In the genomic region with DNA sequence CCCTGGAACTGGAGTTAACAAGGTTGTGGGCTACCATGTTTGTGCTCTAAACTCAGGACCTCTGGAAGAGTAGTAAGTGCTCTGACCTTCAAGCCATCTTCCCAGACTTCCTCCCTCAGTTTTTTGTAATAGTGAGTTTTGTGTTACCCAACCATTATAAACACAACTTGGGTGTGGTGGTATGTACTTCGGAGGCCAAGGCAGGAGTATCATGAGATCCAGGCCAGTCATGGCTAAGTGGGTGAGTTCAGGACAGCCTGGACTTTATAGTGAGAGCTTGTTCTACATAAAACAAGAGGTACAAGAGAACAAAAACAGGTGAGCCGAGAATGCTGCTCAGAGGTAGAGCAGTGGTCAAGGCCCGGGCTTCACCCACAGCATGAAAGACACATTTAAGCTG, we compare ENCODE assay signal across 19 mouse cellular contexts. TPM values are rescaled to one million over a fixed set of nuclear protein-coding genes. Genes with fewer than 3 reads are reported as not detected.
DNase-seq lines count a peak whose midpoint lies in the region; TF ChIP-seq lines count a peak whose summit lies in the region.
"Had no signal": no experiment of that assay in that cellular context is flagged by ENCODE, and none has a peak within 500 bp of the region (broad histone marks: within the 10 kb centered on the region; RNA-seq: fewer than 3 reads in every experiment).

No protein-coding gene starts in this region.

- H3K4me1 ChIP-seq in kidney, adult 2 months (ENCODE audit: control insufficient read depth, insufficient read depth, low read length): peaks cover 56% of the 10 kb centered on the region
- H3K4me1 ChIP-seq in bone marrow macrophage, adult 2 months (ENCODE audit: control insufficient read depth, insufficient read depth, low read length): peaks cover 60% of the 10 kb centered on the region

- no peak for DNase-seq in gastrocnemius, adult 2 months
- DNase-seq in gastrocnemius, postnatal 14 days: no peak
- DNase-seq in kidney, adult 2 months: no peak
- no peak for DNase-seq in kidney, adult 9 months
- DNase-seq in lung, postnatal 25 days (ENCODE audit: low spot score): peak; percentile 55
- no peak for DNase-seq in lung, postnatal 14 days
- DNase-seq in thymus, postnatal 36 days: no peak
- DNase-seq: adrenal gland, postnatal 14 days; cerebellum, adult 18-20 months; cerebellum, adult 9-11 months; cerebellum, postnatal 36 days; gastrocnemius, postnatal 25 days; heart, postnatal 36 days had no signal

- 78% methylated on average over 3 of the region's 3 CpGs for WGBS in kidney, adult 2 months

- no peaks in the 10 kb centered on the region for H3K27me3 ChIP-seq in kidney, adult 2 months (replicated peaks; ENCODE audit: control insufficient read depth, insufficient read depth, low read length)
- H3K27me3 ChIP-seq: embryonic facial prominence, embryonic 13.5 days; forebrain, embryonic 12.5 days; hindbrain, embryonic 12.5 days; Patski had no signal

- no peak for TF ChIP-seq CTCF in gastrocnemius, adult 2 months (IDR thresholded peaks at IDR 0.05)
- no peak for TF ChIP-seq CTCF in kidney, adult 2 months (conservative IDR thresholded peaks at IDR 0.05; ENCODE audit: insufficient read depth, insufficient read length, low read depth, low read length)
- no peak for TF ChIP-seq CTCF in bone marrow macrophage, adult 2 months (IDR thresholded peaks at IDR 0.05; ENCODE audit: low read depth, low read length)

- no peak overlapping the region for H3K4me3 ChIP-seq in gastrocnemius, adult 2 months
- H3K4me3 ChIP-seq in kidney, adult 2 months (ENCODE audit: insufficient read depth, low read depth, low read length): no peak overlapping the region
- H3K4me3 ChIP-seq in bone marrow macrophage, adult 2 months (ENCODE audit: insufficient read depth, low read length): no peak overlapping the region
- H3K4me3 ChIP-seq: embryonic facial prominence, embryonic 13.5 days; forebrain, embryonic 12.5 days; heart, embryonic 10.5 days; hindbrain, embryonic 12.5 days had no signal

- H3K36me3 ChIP-seq in kidney, adult 2 months (ENCODE audit: control insufficient read depth, insufficient read depth, low read length): no peaks in the 10 kb centered on the region
- H3K36me3 ChIP-seq: embryonic facial prominence, embryonic 13.5 days; forebrain, embryonic 12.5 days; heart, embryonic 10.5 days; hindbrain, embryonic 12.5 days had no signal

- intact Hi-C loops in gastrocnemius, adult 2 months (cut with DNase I): no loop called here
- intact Hi-C loops in gastrocnemius, postnatal 14 days (cut with DNase I; ENCODE audit: low total_unique reads): no loop called here

- peak overlapping the region; percentile 57 for H3K27ac ChIP-seq in gastrocnemius, adult 2 months
- peak overlapping the region; percentile 35 for H3K27ac ChIP-seq in kidney, adult 2 months (ENCODE audit: insufficient read depth, low read depth, low read length)
- H3K27ac ChIP-seq in bone marrow macrophage, adult 2 months (ENCODE audit: insufficient read depth, low read depth, low read length): 0 out of 2 replicates have a peak overlapping the region, but pooled peaks have one; percentile 1
- H3K27ac ChIP-seq: embryonic facial prominence, embryonic 13.5 days; forebrain, embryonic 12.5 days; heart, embryonic 10.5 days; hindbrain, embryonic 12.5 days had no signal

- TF ChIP-seq POLR2A in kidney, adult 2 months (IDR thresholded peaks at IDR 0.05; ENCODE audit: low read depth, low read length): no peak
- TF ChIP-seq POLR2A in bone marrow macrophage, adult 2 months (IDR thresholded peaks at IDR 0.05; ENCODE audit: borderline replicate concordance, low read depth, low read length): no peak

RNA-seq across cellular contexts. Expression of gene Ncoa3, which starts 35.4 kb away (rescaled TPM):
- total RNA-seq in gastrocnemius, adult 2 months (2021): 10 to 100 TPM; 21.0 to 24.8 TPM
- total RNA-seq in gastrocnemius, postnatal 14 days (2021): 10 to 100 TPM; 11.1 to 13.9 TPM
- 36.3 and 42.0 TPM in 2 replicates for polyA plus RNA-seq in kidney, adult 2 months (2012; rRNA removed)
- polyA plus RNA-seq in bone marrow macrophage, adult 2 months (2012; ENCODE audit: insufficient read depth, insufficient read length, missing spikeins): 118 and 119 TPM in 2 replicates

Comparison
In these comparisons a context has a peak if more than half of its experiments do, and no peak if none do; other contexts are left out.
1. H3K27ac ChIP-seq: peak in every context shown above with its lines; median percentile 57 in gastrocnemius, adult 2 months; 35 in kidney, adult 2 months; 1 in bone marrow macrophage, adult 2 months.